Mouse (Mus musculus) C2C12 (cell line): ENCODE data around the gene Fbln2.

Source experiments
- CTCF ChIP-seq: IDR thresholded peaks from one replicate; pipeline ENCODE4 v1.5.1; 2011; ENCODE audit not compliant: control insufficient read depth, insufficient read depth, insufficient read length
- MAX ChIP-seq: IDR thresholded peaks from one replicate; pipeline ENCODE4 v1.6.1; 2011; ENCODE audit warnings: mild to moderate bottlenecking, control low read depth

GRCm38 (mm10) chr6:91285814-91286545 is 73.7 kb downstream of the Fbln2 start:
- no peak for TF ChIP-seq MAX
- TF ChIP-seq CTCF = no peak
